Mouse (Mus musculus) spleen, embryonic (tissue): ENCODE data around the gene Atxn7l1.

Experiments
- CTCF ChIA-PET: fragments of 350-600 bp; sonication (Branson Sonifier 250); formaldehyde crosslinking; loops from one replicate; lab custom pipeline; 2022; lab: Charles Lee

Atxn7l1 gene

DNA sequence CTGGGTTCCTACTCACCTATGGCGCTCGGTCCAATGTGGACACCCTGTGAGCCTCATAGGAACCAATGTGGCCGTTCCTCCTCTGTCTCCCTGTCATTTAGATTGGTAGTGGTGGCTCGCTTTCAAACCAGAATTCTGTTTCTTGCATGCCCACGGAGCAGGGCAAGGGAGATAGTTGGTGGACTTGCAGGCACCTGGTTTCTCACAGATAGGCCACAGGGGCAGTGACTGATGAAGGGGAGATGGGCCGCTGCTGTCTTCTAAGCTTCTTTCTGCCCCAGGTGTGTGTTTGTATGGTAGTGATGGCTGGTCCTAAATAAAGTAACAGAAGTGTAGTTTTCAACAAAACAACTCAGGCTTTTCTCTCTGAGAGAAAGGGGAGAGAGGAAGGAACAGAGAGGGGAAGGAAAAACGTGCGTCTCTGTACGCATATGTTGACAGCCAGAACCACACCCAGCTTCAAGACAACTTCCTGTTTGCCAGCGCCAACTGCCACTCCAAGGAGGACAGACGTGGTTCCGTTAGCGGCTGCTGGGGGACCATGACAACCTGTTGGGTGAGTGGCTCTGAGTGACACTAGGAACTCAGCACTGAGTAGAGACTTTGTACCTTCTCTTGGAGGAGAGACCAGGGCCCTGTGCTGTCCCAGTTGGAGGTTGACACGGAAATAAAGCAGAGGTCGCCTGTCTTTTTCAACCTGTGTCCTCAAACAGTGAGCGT lies 167.6 kb downstream of the Atxn7l1 start:
- CTCF ChIA-PET = interaction anchor here (0.6 kb wide), 1 partner anchor 146 kb away, joined by 3 read pairs; no protein-coding TSS in a partner anchor

GRCm38 (mm10) chr12:33315804-33316203 lies 168.3 kb downstream of the Atxn7l1 start:
- CTCF ChIA-PET = interaction anchor here (0.6 kb wide), 1 partner anchor 147 kb away, joined by 3 read pairs; no protein-coding TSS in a partner anchor

GRCm38 (mm10) chr12:33317792-33318530 lies 170.5 kb downstream of the Atxn7l1 start:
- CTCF ChIA-PET = no interaction called here

DNA sequence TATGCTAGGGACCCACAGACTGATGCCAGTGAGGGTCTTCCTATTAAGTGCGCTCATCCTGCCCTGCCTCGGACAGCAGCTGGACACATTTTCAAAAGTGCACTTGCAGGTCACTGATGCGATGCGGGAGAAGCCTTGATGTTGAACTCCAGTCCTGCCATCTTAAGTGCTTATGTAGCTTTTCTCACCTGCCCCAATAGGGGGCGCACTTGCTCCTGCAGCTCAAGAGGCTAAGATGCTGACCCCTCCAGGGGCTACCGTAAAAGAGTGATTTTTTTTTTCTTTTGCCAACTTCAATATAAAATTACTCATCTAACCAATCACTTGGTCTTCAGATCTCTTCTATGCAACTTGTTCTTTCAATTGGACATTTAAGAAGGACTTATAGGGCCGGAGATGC lies 175.1 kb downstream of the Atxn7l1 start:
- CTCF ChIA-PET = interaction anchor here (1.1 kb wide), 1 partner anchor 165 kb away, joined by 3 read pairs; no protein-coding TSS in a partner anchor

DNA sequence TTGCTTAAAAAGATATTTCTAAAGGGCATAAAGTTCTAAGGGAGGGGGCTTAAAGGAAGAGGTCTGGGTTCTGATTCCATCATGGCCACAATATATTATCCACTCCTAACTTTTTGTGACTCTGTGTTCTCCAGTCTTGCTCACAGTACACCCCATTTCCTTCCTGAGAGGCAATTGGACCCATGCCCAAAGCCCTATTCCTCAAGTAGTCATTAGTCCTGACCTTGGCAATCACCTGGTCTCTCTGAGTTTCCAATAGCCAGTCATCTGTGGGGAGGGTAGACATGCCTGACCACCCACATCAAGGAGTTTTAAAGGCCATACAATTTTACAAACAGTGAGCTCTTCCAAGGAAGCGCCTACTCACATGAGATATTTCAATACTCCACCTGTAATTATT lies 176.3 kb downstream of the Atxn7l1 start:
- CTCF ChIA-PET = interaction anchor here (0.6 kb wide), 1 partner anchor 25 kb away, joined by 3 read pairs; no protein-coding TSS in a partner anchor

GRCm38 (mm10) chr12:33325424-33325823 lies 177.9 kb downstream of the Atxn7l1 start:
- CTCF ChIA-PET = no interaction called here

DNA sequence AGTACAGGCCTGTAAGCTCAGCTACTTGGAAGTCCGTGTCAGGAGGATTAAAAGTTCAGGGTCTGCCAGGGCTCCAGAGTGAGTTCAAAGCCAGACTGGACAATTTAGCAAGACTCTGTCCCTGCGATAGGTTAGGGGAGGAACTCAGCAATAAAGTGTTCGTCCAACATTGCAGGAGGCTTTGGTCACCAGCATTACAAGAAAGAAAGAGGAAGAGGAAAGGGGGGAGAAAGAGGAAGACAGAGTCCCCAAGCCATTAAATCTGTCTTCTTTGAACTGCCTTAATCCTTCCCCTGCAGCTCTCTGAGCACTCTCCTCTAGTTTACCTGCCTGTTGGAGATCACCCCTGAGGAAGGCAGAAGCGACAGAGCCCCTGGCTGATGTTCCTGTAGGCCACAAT lies 184.6 kb downstream of the Atxn7l1 start:
- CTCF ChIA-PET = no interaction called here

DNA sequence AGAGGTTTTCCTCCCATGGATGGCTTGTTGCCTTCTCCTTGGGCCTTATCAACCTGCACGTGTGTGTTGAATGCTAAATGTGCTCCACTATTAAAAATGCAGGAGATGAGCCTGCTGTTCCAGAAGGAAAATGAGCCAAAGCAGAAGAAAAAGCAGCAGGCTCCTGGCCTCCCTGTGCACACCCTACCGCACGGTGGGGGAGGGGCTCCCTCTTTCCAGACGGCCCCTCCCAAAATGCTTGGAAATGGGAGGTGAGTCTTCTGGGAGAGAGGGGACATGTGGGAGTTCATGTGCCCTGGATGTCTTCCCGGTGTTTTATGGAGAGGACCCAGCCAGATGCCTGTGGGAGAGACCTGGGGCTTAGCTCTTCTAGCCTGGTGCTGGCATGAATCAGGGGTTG lies 185.3 kb downstream of the Atxn7l1 start:
- CTCF ChIA-PET = no interaction called here

DNA sequence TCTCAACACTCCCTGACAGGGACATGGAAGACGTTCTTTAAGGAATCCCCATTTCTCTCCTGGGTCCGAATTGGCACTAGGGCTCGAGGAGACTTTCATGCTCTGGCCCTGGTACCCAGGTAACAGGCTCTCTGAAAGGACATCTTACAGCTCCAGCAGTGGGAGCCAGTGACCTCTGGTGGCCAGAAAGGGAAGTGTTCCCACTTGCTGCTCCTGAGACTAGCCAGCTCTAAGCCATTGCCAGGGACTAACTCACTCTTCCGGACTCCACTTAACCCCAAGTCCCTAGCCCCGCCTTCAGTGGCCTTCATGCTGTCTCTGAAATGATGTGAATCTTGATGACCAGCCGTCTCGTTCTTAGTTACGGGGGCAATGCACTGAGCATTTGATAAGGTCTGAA lies 186.4 kb downstream of the Atxn7l1 start:
- CTCF ChIA-PET = interaction anchor here (0.7 to 1.1 kb wide), 3 partner anchors 51 to 64 kb away, joined by 3 to 9 read pairs (median 4); no protein-coding TSS in a partner anchor

GRCm38 (mm10) chr12:33334511-33334910 lies 187.0 kb downstream of the Atxn7l1 start:
- CTCF ChIA-PET = interaction anchor here (0.6 to 1.1 kb wide), 3 partner anchors 51 to 383 kb away, joined by 4 to 9 read pairs (median 5); no protein-coding TSS in a partner anchor

- CTCF ChIA-PET = interaction anchor here (0.6 to 0.9 kb wide), 2 partner anchors 52 to 383 kb away, joined by 4 to 5 read pairs; no protein-coding TSS in a partner anchor
Measured at GRCm38 (mm10) chr12:33334951-33335350, 187.5 kb downstream of the Atxn7l1 start.

DNA sequence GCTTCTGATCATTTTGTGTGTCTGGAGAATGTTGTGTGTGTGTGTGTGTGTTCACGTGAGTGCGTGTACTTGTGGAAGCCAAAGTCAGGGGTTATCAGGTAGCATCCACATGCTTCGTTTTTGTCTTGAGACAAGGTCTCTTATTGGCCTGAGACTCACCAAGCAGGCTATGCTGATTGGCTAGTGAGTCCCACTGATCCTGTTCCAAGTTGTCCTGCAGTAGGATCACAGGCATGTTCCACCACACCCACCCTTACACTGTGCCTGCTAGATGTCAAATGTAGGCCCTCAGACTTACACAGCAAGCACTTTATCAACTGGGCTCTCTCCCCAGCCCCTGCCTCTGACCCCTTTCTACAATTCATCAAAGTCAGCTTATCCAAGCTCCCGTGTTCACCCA lies 187.9 kb downstream of the Atxn7l1 start:
- CTCF ChIA-PET = no interaction called here

DNA sequence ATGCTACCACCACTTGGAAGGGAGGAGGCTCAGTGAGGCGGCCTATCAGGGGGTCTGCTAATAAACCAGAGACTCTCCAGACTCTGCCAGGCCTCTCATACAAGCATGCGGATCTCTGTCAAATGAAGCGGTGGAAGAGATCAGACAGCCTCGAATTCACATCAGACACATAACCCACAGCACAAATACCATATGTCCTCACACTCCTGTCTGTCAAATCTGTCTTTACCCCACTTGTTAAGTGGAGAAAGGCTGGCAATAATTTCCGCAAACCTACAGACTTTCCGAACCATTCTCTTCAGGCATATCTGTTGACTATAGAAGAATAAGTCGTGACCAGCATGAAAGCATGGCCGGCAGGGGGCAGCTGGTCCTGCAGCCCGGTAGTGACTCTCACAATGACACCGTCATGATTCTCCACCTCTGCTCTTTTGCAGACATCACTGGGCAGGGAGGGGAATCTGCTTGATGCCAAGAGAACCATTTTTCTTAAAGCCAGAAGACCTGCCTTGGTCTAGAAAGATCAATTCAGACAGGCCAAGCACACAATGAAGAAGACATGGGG lies 189.2 kb downstream of the Atxn7l1 start:
- CTCF ChIA-PET = no interaction called here

DNA sequence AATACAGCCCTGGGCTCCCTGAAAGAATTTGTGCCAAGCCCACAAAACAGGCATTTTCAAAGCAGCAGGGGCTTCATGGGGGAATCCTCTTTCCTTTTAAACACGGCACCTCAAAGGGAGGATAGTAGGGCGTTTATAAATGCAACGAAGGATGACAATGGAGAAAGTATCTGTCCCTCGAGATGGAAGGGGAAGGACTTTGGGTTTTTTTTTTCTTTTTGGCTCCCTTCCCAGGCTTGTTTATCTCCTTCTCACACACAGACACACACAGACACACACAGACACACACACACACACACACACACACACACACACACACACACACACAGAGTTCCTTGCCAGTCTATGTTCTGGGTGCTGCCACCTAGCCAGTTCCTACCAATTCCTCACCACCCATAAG lies 189.8 kb downstream of the Atxn7l1 start:
- CTCF ChIA-PET = no interaction called here

- CTCF ChIA-PET = interaction anchor here (0.6 kb wide), 1 partner anchor 1021 kb away, joined by 3 read pairs; no protein-coding TSS in a partner anchor
Measured at GRCm38 (mm10) chr12:33338170-33338569, 190.7 kb downstream of the Atxn7l1 start.

- CTCF ChIA-PET = no interaction called here
Measured at GRCm38 (mm10) chr12:33339822-33340221, 192.3 kb downstream of the Atxn7l1 start.

GRCm38 (mm10) chr12:33340698-33341097 lies 193.2 kb downstream of the Atxn7l1 start:
- CTCF ChIA-PET = no interaction called here

DNA sequence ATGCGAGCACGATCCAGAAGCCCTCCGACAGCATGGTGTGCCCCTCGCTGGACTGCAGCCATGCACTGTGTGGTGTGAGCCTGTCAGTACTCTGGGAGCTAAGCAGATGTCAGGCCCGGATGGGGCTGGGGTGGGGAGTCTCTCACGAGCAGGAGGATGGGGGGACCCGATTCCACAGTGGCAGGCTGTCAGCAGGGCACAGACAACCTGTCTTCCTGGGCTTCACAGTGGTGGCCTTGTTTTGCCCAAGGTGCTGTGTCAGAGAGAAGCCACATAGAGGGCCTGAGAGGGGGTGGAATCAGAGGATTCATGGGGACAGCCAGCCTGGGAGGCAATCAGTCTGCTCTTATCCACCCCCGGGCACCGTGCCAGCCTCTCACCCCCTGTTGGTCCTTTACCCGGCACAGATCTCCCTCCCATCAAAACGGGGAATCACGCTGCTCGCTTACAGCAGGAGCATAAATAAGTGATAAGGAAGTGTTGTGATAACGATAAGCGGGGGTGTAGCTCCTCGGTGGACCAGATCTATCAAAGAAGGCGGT lies 193.9 kb downstream of the Atxn7l1 start:
- CTCF ChIA-PET = no interaction called here

DNA sequence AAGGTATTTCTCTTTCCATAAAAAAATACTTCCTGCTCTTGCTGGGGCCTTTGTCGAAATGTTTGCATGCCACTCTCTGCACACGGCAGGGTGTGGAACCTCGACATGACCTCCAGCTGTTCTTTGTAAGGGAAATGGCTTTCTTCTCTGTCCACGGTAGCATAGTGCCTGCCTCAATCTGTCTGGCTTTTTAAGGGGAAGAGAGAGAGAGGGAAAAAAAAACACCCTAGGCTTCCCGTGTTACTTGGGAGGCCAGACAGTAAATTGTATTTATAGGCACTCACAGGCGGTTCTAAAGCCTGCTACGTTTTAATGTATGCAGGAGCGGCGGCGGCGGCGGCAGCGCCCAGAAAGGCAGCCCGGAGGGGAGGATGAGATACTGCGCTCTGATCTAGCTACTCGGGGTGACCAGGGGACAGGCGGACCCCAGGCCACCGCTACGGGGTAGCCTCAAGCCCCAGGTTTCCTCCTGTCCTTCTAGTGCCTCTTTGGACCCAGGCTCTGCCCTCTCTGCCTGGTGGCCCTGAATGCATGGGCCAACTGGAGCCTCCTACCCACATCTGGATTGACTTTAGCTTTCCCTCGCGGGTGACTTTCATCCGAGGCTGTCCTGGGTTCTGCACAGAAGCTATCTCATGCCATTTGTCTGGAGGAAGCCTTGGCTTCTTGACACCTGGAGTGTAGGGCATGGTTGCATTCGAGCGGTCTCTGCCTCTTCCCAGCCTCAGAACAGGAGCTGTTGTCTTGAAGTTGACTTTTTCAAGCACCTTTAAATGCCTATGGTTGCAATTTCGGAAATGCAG lies 197.7 kb downstream of the Atxn7l1 start:
- CTCF ChIA-PET = no interaction called here

DNA sequence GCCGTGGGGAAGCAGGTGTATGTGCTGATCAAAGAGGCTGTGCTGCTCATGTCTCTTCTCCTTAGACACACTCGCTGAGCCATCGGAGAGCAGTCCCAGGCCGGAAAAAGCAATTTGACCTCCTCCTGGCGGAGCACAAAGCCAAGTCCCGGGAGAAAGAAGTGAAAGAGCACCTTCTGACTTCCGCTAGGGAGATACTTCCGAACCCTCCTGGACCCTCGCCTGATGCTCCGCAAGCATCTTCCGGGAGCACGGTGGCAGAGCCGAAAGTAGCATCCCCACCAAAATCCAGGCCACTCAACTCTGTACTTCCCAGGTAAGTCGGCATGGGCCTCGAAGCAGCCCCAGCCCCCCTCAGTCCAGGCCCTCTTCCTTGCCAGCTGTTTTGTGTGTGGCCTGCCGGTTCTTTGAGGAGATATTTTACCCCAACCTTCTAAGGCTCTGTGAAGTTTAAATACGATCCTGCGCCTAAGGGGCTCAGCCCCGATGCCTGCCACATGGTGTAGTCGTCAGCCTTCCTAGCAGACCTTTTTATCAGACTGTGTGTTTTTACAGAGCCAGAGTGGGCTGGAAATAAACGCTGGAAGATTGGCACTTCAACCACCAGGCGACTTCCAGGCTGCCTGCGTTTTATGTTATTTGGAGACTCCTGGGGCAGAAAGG lies 198.4 kb downstream of the Atxn7l1 start:
- CTCF ChIA-PET = no interaction called here
